Mouse (Mus musculus) forelimb bud, embryonic 11.5 days (tissue): ENCODE data around the gene Eef2kmt.

Source experiments
- DNase-seq: peaks from one replicate; pipeline ENCODE4 v3.0.0-alpha.2; 2012; ENCODE audit warnings: low read depth, low spot score

Eef2kmt gene

GRCm38 (mm10) chr16:5222140-5222539 lies 33.6 kb downstream of the Eef2kmt start, which contains the start of gene AU021092:
AU021092 (minus strand) TSS chr16:5222299.
- DNase-seq = no peak

DNA sequence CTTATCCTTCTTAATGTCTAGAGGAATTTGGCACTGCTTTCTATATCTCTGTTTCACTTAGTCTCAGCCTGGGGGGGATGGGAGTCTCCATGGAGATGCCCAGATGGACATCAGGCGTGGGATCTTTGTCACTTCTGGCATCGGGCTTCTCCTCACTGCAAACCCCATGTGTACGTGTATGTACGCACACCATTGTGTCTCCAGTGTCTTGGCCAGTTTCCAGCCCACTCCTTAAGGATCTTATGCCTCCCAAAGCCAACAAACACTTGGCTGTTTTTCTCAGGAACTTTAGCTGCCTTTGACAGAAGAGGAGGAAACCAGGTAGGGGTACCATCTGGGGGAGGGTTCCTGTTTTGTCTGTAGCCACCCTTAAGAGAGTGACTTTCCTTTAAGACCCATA lies 34.4 kb downstream of the Eef2kmt start:
- no peak for DNase-seq

DNA sequence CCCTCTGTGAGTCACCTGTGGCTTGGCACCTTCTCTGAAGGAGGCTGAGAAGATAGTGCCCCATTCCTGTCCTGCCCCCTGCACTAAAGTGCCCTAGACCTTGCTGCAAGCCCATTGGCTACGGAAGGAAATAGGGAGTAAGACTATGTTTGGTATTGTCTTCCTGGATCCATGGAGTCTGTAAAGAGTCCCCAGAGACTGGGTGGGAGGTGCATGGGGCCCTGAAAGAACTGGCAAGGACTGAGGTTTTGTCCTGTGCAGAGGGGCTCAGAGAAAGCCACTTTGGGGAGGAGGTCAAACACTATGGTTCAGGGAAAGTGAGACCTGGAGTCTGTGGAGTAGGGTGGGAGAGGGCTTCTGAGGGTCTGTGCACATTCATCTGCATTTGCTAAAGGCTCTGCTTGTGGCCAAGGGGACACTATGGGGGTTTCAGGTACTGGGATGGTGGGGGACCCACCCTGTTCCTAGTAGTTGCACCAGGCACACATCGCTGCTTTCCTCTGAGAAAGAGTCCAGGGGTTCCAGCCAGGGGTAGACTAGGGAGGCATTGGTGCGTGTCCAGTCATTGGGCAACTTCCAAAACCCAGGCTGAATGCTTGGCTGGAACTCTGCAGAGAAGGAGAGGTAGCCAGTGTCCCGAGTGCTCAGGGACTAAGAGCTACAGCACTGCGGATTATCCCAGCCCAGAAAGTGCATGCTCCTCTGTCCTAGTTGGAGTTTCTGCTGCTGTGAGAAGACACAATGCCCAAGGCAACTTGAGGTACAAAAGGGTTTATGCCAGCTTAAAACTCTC lies 38.2 kb downstream of the Eef2kmt start:
- no peak for DNase-seq

DNA sequence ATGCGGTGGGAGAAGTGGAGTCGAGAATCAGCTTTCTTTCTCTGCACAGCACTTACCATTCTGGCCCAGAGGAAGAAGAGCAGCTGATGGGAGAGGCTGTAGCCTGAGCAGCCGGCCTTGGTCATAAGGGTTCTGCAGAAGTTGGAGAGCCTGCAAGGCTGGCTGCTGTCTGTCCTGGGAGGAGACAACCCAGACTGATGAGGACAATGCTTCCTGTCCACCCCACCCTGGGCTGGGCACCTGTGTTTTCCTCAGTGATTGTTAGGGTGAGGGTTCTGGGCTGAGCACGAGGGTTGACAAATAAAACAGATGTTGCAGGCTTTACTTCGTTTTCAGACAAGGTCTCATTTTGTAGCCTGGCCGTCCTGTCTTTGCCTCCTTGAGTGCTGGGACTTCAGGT lies 39.1 kb downstream of the Eef2kmt start:
- DNase-seq = no peak

DNA sequence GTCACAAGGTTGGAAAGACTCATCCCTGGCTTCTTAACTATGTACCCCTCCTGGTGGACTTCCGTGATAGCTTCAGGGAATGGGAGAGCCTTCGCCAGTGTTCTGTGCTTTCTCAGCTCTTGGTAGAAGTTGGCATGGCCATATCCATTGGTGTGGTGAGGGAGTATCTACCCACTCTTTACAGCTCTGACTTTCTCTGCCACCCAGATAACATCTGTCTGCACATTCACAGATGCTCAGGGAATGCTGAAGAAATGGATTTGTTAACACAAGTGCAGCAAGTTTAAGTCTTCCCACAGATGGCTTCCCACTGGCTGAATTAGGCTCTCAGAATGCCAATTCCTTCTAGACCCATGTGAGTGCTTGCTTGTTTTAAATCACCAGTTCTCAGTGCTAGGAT lies 41.7 kb downstream of the Eef2kmt start:
- no peak for DNase-seq

GRCm38 (mm10) chr16:5212150-5212549 lies 43.6 kb downstream of the Eef2kmt start:
- DNase-seq = no peak

DNA sequence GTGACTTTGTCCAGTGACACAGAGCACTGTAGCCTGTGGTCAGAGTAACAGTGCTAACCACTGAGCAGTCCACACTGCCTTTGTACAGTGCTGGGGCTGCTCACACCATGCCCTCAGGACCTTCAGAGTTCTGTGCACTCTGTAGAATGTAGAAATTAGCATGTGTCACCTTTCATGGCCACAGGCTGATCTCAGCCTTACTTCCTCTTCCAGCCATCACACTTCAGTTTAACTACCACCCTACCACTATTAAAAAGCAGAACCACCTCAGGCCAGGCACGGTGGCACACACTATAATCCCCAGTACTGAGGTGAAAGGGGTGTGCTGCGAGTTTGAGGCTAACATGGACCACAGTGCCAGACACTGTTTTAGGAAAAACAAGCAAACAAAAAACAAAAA lies 45.4 kb downstream of the Eef2kmt start:
- DNase-seq = no peak

DNA sequence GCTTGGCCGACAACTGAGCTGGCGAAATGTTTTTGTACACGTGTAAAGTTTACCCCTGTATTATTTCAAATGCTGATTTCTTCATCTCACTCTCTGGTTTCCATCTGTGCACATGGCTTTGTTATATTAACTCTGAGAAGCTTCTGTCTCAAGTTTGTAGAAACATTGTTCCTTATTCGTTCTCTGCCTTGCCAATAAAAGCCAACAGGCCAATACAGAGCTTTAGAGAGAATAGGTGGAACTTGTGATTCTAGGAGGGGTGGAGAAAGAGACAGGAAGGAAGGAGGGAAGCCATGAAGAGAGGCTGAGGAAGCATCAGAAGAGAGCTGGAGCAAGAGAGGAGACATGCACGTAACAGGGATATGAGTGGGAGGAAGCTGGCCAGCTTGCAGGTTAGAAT lies 49.7 kb downstream of the Eef2kmt start:
- DNase-seq = no peak

DNA sequence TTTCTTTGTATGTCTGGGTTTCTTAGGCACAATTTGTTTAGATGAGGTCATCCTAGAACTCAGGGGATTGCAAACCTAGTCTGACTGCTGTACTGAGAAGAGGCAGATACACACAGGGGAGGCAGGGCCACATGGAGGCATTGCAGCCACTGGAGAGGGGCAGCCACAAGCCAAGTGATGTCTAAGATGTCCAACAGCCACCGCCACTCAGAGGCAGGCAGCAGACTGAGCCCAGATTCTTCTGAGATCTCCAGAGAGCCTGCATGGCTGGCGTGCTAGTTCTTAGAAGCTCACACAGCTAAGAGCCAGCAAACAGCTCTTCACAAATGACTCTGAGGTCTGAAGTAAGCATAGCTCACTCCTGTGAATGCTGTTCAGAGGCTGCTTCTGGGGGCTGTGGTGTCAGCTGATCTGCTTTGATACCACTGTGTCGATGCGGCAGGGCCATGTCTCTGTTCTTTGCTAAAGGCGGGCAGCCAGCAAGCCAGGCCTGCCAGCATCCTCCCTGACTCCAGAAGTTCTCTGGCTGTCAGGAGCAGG lies 50.3 kb downstream of the Eef2kmt start:
- no peak for DNase-seq

GRCm38 (mm10) chr16:5203668-5204433 lies 51.9 kb downstream of the Eef2kmt start, which contains the start of gene Nagpa:
Nagpa (minus strand) TSS chr16:5204012.
- peak; percentile 95 for DNase-seq

- no peak for DNase-seq
These were observed 52.6 kb downstream of the Eef2kmt start for GRCm38 (mm10) chr16:5203200-5203599.

GRCm38 (mm10) chr16:5202681-5203080 lies 53.1 kb downstream of the Eef2kmt start:
- peak; percentile 53 for DNase-seq

GRCm38 (mm10) chr16:5195080-5195479 lies 60.7 kb downstream of the Eef2kmt start:
- peak; percentile 68 for DNase-seq
